Mouse (Mus musculus): ENCODE measurements at regions not wholly inside any gene's neighbourhood (a gene's known extent, or its start where the extent isn't known, plus 50 kb on each side); places are given as distances from the start of the nearest gene placed in this dataset.

- TF ChIP-seq POLR2A (IDR thresholded peaks at IDR 0.05; ENCODE audit: insufficient read depth, low read depth, low read length) = no peak
- TF ChIP-seq CTCF (IDR thresholded peaks at IDR 0.05; ENCODE audit: insufficient read depth, low read depth, low read length) = no peak
Observed at GRCm38 (mm10) chr5:45283908-45284415, 166.1 kb downstream of the Qdpr start.

Measured in olfactory bulb, adult 2 months (tissue).